Mouse (Mus musculus) thymus, postnatal 0 days (tissue): ENCODE results near the gene Ctla4. TPM values are rescaled to one million over a fixed set of nuclear protein-coding genes. Genes with fewer than 3 reads are reported as not detected.

ENCODE experiments used
- DNase-seq: peaks from one replicate; pipeline ENCODE4 v3.0.0-alpha.2; 2015; ENCODE audit warnings: low spot score
- polyA plus RNA-seq: library from polyadenylated mRNA; unstranded; fragments of >200 nt; fragmentation: Nextera tagmentation; extraction: Ambion mirVana; gene quantifications from 2 replicates; pipeline ENCODE4 v1.2.1, GENCODE M21; 2015

The Ctla4 gene
- polyA plus RNA-seq = 11.3 and 12.9 TPM in 2 replicates

DNA sequence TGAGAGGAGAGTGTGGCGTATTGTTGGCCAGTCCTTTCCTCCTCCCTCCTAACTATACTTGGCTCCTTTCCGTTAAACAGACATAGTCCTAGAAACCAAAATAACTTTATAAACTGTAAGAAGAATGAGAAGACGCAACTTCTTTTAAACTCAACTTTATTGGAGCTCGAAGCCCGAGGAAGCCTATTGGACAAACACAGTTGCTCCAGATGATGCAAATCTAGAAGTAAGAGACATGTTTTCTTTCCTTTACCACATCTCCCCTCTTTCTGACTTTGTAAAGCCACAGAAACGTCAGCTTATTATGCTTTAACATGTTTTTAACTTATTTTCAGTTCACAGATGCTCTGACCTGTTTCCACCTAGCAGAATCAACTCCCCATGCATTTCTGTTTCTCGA lies at the start of gene Ctla4:
Gene Ctla4, plus strand, starts transcription at position 20 of the 400 bp plus-strand sequence.
- DNase-seq = no peak

DNA sequence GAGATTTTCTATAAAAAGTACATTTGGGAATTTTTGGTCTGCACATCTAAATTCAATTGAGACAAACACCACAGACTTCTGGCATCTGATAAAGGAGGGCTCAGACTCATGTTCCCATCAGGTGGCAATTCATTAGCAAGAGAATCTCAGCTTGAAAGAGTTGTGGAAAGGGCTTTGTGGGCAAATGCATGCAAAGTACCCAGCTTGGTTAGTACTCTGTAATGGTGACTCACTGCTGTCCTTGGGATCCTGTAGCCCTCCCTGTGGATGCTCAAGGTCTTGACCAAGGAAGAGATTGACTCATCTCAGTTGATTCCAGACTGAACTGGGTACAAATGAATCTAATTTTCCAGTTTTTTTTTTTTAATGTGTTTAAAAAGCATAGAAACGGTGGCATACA lies 47.6 kb upstream of the Ctla4 start:
- no peak for DNase-seq

DNA sequence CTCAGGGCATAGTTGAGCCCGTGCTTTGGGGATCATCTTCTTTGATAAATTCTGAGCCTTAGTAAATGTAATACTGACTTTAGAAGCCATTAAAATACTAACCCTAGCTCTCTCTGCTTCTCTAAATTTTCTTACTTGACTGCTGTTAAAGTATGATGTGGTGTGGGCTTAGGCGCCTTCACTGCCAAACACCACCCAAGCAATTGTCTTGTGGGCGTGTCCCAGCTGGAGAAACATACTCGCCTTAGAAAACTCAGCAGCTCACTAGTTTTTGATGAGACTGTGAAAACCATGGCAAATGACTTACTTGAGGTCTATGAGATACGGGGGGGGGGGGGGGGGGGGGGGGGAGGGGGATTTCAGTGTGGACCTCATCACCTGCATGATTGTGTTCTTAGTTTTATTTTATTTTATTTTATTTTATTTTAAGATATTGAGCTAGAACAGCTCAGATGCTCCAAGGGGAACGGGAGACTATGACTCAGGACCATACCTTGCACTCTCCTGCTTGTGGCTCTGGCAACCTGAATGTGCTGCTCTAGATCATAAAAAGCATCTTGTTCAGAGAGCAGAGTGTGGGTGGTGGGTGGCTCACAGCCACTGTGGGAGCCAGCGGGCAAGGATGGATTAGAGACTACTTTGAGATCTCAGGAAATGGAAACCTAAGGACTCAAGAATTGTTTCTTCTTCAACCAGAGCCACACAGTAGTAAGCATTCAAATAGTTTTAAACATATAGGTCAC lies 41.3 kb upstream of the Ctla4 start:
- no peak for DNase-seq

DNA sequence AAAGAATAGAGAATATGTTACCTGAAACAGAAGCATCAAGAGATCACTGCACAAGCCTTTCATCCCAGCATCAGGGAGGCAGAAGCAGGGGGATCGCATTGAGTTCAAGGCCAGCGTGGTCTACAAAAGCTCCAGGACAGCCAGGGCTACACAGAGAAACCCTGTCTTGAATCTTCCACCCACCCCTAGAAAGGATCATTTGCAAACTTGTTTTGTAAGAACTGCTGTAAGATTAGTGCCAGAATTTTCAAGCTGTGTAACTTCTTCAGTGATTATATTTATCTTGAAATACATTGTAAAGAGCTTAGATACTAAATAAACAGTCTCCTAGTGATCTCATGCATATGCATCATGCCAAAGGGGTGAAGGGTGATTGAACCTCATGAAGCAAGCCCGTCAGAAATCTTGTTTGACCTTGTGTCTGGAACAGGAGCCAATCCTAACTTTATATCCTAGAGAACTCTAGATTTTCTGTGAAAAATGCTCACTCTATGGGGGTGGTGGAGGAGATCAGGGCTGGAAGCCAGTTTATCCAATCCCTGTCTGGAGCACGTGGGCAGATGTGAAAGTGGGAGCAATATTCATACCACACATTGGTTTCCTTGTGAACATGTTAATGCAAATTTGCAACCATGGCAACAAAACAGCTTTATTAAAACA lies 40.1 kb upstream of the Ctla4 start:
- DNase-seq = no peak

DNA sequence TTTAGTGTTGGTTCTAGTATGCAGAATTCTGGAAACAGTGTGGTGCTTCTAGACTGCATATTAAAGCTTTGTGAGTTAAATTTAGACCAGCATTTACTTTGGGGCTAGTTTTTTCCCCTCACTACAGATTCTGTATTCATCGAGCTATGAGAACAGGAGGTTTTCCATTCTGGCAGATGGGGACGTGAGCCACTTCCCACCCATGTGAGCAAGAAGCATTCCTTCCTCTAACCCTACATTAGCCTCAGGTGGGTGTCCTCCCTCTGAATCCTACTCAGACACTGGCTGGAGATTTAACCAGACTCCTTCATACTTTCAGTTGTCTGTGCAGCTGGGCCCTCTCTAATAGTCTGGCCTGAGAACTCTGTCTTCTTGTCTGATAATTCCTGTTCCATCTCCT lies 37.7 kb upstream of the Ctla4 start:
- no peak for DNase-seq

DNA sequence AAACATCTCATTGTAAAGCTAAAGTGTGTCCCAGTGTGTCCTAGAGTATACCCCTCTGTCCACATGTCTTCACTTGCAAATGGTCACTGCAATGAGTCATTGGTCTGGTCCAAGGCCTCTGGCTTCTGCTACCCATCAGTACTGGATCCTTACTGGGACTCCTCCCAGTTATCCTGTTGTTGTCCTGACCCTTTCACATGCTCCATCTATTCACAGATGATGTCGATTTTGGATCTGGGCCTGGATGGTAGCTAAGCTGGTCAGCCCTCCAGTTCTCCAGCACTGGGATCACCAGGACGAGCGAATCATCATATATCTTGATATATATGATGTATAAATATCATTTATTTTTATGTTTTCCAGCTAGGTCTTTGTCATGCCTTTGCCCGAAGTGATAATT lies 37.0 kb upstream of the Ctla4 start:
- DNase-seq = no peak

DNA sequence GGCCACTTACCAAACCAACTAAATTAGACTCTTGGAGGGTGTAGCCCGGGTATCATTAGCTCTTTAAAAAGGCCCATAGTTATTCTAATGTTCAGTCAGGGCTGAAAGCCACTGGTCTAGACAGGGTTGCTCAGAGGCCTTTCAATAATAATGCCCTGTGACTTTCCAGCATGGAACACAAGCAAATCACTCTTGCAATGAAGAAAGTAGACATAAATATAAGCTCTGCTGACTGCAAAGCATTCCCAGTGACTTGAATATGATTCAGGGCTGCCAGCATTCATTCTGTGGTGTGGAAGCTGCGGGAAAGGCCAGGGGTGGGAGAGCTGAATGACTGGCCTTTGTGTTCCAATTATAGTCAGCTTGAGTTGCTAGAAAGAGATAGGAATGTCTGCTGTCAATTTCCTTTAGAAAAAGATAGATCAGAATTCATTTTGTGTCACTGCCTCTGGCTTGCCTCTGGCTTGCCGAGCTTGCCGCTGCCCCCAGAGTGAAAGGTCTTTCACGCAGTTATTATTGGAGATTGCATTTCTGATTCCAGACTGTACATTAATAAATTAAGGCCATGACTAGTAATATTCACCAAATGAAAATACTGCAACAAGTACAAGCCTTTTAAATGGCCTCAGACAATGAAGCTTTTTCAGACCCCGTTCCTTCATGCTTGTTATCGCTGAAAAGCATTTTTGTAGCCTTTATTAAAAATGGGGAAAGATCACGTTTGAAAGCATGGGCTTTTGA lies 35.6 kb upstream of the Ctla4 start:
- no peak for DNase-seq

DNA sequence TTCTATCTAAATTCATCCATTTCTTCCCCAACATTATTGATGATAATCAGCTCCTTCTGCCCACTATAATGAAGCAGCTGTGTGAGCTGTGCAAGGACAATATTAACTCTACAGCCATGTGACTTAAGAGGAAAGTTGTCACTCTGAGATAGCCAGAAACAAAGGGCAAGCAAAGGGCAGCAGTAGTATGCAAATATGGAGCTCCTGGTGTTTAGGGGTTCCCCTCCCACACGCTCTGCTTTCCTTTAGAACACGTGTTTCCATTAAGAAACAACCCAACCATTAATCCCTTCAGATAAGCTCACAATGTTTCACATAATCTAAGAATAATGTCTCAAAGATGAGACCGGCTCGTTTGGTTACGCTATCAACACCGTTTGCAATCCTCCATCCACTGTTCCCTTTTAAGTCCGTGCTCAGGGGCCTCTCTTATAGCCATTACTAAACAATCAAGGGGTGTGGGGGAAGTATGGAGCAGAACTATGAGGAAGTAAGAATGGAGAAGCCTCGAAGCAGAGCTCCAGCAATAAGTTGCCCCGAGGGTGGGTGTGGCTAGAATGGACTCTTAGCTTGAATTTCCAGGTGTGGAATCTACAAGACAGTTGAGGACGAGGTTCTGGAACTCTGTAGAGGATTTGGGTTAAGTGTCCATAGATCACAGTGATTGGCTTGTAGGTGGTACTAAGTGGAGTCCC lies 34.6 kb upstream of the Ctla4 start:
- DNase-seq = no peak

DNA sequence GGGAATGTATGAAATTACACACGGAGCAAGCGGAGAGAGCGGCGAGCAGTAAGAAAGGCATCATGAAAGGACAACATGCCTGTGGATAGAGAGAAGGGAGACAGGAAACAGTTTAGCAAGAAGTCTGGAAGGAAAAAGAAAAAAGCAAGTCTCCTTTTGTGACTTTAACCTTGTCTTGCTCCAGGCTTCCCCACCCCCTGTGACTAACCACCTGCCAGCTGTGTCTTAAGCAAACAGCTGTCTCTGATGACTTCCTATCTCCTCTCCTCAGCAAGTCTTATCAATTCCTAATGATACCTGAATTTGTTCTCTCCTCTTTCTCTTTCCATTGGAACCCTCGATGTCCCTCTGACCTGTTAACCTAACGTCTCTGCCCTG lies 34.0 kb upstream of the Ctla4 start:
- peak; percentile 51 for DNase-seq

DNA sequence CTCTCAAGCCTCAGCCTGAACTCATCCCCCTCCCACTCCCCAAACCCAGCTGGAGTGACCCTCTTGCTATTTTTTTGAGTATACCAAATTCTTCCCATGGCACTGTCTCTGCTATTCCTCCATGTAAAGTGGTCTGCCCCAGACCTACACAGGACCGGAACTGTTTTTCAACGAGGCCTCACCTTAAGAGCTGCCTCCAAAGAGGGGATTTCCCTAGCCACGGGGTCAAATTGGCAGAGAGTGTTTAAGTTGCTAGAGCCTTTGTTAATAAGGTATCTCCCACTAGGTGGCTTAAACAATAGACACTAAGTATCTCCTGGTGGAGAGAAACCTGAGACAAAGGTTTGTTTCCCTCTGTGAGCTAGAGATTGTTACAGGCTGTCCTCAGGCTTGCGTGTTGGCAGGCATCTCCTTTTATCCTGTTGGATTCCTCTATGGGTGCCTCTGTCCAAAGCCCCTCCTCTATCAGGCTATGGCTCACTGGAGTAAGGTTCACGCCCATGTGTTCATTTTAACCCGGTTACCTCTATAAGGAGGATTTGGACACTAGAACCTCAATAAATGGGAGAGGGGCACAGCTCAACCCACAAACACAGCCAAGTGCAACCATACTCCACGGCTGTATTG lies 33.4 kb upstream of the Ctla4 start:
- DNase-seq = peak; percentile 29

DNA sequence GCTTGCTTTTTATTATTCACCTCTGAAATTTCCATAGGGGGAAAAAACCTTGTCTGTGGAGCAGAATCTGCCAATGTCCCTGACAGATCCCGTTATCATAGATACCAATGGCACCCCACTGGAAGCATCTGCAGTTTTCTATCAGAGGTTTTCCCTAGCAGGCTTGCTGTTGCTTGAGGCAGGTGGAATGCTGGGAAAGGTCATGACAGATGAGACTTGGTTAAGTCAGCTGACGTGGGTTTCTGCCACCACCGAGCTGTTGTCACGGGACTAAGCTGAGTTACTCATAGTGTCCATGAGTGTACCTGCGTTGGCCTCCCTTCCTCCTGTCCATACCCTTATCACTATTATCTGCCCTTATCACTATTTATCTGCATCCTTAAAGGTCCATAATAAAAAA lies 32.8 kb upstream of the Ctla4 start:
- no peak for DNase-seq

DNA sequence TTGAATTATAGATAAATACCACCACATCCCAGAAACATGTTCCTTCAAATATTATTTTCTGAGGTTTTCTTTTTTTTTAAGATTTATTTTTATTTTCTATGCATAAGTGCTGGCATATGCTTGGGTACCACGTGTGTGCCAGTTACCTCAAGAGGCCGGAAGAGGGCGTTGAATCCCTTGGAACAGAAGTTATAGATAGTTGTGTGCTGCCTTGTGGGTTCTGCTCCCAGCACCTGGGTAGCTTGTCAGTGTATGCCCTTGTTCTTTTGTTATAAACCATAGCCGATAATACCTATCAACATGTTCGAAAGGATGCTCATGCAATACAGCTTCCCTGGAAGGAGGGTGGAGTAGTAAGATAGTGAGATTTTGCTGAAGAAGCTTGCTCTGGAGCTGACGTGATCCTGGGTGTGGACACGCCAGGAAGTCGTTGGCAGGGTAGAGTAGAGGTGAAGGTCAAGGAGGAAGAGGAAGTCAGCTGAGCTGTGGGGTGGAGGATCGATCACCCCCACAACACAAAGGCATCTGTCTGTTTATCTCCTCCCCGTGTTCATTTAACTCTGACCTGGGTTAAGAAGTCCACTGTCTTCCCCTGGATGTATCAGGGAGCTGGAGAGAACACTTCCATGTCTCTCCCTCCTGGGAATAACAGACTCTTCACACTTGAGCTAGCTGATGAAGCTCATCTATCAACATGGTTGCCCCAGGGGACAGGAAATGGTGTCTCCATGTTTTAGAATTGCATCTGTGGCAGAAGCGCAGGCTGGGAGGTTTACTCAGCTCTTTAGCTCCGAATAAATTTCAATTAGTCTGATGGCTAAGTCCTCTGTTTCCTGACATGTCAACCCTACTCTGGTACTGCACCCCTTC lies 29.2 kb upstream of the Ctla4 start:
- DNase-seq = no peak

DNA sequence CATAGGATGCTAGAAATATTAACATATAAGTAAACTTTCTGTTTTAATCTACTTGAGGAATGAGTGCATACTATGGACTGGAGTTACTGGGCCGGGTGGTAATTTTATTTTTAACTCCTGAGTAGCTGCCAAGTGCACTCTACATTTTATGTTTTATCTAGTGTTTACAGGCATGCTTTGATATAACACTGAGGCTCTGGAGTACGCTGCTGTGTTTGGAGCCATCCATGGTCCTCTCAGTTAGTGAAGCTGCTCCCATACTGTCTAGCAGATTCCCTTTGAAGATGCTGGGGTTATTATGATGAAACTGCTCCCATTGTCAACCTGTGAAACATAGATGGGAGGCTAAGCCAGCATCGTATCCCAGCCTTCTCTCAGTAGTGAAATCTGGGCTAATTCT lies 27.6 kb upstream of the Ctla4 start:
- DNase-seq = no peak

DNA sequence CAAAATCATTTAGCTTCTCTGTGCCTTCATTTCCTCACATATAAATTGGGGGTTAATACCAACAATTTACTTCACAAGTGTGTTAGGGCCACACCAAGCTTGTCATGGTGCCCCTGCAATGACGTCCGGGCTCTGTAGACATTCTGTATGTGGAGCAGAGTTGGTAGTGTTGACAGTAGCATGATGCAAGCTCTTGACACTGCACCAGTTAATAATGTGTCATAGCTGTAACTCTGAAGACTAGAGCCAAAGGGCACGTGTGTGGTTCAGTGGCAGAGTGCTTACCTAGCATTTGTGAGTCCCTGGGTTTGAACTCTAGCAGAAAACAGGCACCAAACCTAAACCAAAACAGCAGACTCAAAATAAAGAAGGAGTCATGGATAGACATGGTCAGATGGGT lies 27.0 kb upstream of the Ctla4 start:
- no peak for DNase-seq

DNA sequence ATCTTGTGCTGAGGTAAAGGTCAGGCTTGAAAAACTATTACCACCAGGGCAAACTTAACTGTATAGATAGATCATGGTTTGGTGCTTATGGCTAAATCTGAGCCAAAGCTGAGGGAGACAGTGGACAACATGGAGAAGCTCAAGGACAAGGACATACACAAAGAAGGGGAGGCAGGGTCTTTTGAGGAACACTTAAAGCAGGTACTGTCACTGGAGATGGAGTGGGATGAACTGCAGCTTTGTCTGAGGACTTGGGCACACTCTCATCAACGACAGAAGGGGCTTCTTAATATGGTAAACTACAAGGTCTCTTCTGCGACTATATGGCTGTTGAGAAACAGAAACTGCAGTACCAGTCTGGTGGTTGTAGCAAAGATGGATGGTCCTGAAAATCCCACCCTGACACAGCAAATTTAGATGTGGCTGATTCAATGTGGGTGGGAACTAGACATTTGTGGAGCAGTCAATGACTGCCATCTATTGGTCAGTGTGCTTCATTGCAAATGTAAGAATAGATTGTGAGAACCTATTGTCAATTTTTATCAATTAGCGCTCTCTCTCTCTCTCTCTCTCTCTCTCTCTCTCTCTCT lies 26.3 kb upstream of the Ctla4 start:
- DNase-seq = peak; percentile 81

DNA sequence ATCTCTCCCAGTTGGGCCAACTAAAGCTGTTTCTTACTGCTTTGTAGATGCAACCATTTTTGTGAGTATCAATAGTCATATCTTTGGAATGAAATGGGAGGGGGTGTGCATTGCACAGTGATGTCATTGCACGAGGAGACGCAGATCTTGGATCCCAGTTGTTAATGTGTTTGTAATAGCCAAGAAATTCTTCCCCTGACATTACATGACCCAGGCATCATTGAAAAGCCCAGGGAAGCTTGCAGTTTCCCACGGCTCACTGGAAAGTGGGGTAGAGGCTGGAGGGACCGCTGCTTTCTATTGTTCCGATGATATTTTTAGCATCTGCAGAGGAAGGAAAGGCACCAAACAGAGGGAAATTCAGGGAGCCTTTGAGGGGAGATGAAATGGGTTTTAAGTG lies 25.8 kb upstream of the Ctla4 start:
- DNase-seq = no peak

DNA sequence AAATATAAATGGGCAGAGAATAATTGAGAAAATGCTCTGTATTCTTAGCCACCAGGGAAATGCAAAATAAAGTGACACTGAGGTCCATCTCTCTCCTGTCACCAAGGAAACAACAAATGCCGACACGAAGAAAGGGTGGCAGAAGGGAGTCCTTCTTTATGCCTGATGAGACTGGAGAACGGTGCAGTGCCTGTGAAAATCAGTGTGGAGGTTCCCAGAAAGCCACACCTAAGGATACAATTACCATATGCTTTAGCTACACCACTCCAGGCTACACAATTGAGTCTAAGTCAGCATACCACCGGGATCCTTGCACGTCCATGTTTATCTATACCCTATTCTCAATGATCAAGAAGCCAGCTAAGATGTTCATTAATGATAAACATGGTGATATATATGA lies 25.4 kb upstream of the Ctla4 start:
- DNase-seq = no peak

DNA sequence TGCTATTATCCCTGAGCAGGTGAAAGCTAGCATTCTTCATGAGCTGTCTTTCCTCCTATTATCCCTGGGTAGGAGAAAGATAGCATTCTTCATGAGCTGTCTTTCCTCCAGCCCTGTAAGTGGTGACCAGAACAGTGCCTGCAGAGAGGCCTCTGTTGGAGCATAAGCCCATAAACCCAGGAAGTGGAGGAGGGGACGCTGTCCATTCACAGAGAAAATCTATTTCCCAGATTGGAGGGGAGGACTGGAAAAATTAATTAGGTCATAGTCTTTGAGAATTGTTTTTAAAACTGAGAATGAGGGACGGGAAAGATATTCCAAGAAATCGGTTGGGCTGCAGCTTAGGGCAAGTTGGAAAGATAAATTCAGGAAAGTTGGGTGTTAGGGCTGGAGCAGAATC lies 24.3 kb upstream of the Ctla4 start:
- no peak for DNase-seq

DNA sequence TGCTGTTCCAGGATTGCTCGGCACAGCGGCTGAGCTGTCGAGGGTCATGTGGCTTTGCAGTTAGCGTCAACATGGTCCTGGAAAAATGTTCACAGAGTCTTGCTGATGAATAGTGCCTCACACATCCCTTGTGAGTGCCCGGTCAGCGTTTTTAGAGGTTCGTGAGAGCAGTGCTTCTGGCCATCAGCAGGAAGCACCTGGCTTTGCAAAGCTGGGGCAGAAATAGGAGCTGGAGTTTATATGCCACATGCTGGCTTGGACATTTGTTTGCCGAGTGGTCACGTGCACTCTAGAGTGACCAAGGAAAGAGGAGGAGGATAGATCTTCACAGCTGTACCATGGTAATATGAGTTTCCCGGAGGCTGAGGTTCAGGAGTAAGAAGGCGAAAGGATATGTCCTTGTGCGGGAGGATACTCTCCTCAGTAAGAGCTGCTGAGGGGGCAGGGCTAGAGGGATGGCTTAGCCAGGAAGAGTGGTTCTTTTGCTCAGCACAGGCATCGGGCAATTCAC lies 23.8 kb upstream of the Ctla4 start:
- no peak for DNase-seq

DNA sequence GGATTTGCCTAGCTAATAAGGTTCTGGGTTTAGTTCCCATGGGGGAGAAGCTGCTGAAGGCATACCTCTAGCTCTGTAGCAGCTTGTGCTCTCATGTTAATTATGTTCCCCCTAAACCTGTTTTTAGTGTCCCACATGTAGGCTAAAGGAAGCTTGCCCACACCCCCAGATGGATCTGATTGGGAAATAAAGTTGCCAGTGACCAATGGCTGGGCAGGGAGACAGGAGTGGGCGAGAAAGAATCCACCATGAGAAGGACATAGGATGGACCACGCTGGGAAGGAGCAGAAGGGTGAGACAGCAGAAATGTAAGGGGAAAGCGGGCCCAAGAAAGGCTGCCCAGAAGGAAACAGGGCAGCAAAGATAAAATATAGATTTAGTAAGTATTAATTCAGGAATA lies 23.1 kb upstream of the Ctla4 start:
- no peak for DNase-seq
